Mouse (Mus musculus) MEL (cell line): ENCODE data around the gene Gm27029. TPM values are rescaled to one million over a fixed set of nuclear protein-coding genes. Genes with fewer than 3 reads are reported as not detected.
"Not testable (repeated sequence)": the region's sequence is repeated elsewhere in the genome, so short reads cannot be mapped to it uniquely, and the experiment has no call there.

Source experiments
- DNase-seq: peaks from one replicate; pipeline ENCODE4 v3.0.0; 2011; ENCODE audit warnings: low read depth, low spot score
- H3K27ac ChIP-seq: 2 replicates; pipeline ENCODE4 v1.5.1; 2012; ENCODE audit warnings: low read depth, mild to moderate bottlenecking, control low read depth, low read length, moderate library complexity; ENCODE audit not compliant: control insufficient read depth
- H3K27me3 ChIP-seq, 2 experiments: fragments of 150-350 bp in 1 of 2; sonication (generic) in 1 of 2; 2 replicates each; pipeline ENCODE4 v1.6.1; 2012; ENCODE audit warnings: low read length in 2 of 2, mild to moderate bottlenecking in 2 of 2, improper control_type of control experiment in 1 of 2, moderate library complexity in 1 of 2; ENCODE audit not compliant: insufficient read depth in 2 of 2, control insufficient read depth in 1 of 2
- H3K36me3 ChIP-seq, 2 experiments: 2 replicates each; pipeline ENCODE4 v1.6.1; 2012 to 2014; ENCODE audit warnings: low read length in 2 of 2, improper control_type of control experiment in 1 of 2, inconsistent platforms in 1 of 2, mild to moderate bottlenecking in 1 of 2; ENCODE audit not compliant: insufficient read depth in 2 of 2, control insufficient read depth in 1 of 2
- H3K4me1 ChIP-seq, 2 experiments: fragments of 150-350 bp in 1 of 2; sonication (generic) in 1 of 2; 2 replicates each; pipeline ENCODE4 v1.6.1; 2012; ENCODE audit warnings: low read length in 2 of 2, improper control_type of control experiment in 1 of 2, mild to moderate bottlenecking in 1 of 2; ENCODE audit not compliant: insufficient read depth in 2 of 2, control insufficient read depth in 1 of 2
- H3K4me3 ChIP-seq, 2 experiments: fragments of 150-350 bp in 1 of 2; sonication (generic) in 1 of 2; 2 replicates each; pipeline ENCODE4 v1.5.1; 2012; ENCODE audit warnings: low read depth in 2 of 2, low read length in 2 of 2, mild to moderate bottlenecking in 2 of 2, moderate library complexity in 2 of 2, control low read depth in 1 of 2, improper control_type of control experiment in 1 of 2; ENCODE audit not compliant: control insufficient read depth in 1 of 2, insufficient read depth in 1 of 2
- H3K79me2 ChIP-seq: 2 replicates; pipeline ENCODE4 v1.6.1; 2012; ENCODE audit warnings: mild to moderate bottlenecking, low read length, moderate library complexity; ENCODE audit not compliant: control insufficient read depth, poor library complexity, insufficient read depth
- H3K9ac ChIP-seq: 2 replicates; pipeline ENCODE4 v1.6.1; 2012; ENCODE audit warnings: low read depth, mild to moderate bottlenecking, control low read depth, low read length, moderate library complexity; ENCODE audit not compliant: control insufficient read depth, poor library complexity, severe bottlenecking
- H3K9me3 ChIP-seq: fragments of 150-350 bp; sonication (generic); replicated peaks from 2 replicates; pipeline ENCODE4 v1.6.1; 2012; ENCODE audit warnings: mild to moderate bottlenecking, low read length, improper control_type of control experiment, moderate library complexity; ENCODE audit not compliant: insufficient read depth
- CHD1 ChIP-seq: IDR thresholded peaks from 2 replicates; pipeline ENCODE4 v1.6.1; 2012; ENCODE audit warnings: low read depth, mild to moderate bottlenecking, inconsistent platforms, low read length, improper control_type of control experiment
- CTCF ChIP-seq, 3 experiments: IDR thresholded peaks in 2 of 3; conservative IDR thresholded peaks in 1 of 3; 2 replicates each; pipeline ENCODE4 v1.5.1; 2011 to 2012; ENCODE audit warnings: low read length in 3 of 3, low read depth in 2 of 3, mild to moderate bottlenecking in 2 of 3, improper control_type of control experiment in 1 of 3, inconsistent platforms in 1 of 3, mixed read lengths in 1 of 3, moderate library complexity in 1 of 3; ENCODE audit not compliant: control insufficient read depth in 1 of 3, insufficient read depth in 1 of 3, poor library complexity in 1 of 3, severe bottlenecking in 1 of 3
- EP300 ChIP-seq, 2 experiments: IDR thresholded peaks; 2 replicates each; pipeline ENCODE4 v1.6.1; 2011; ENCODE audit warnings: improper control_type of control experiment in 2 of 2, low read length in 2 of 2, low read depth in 1 of 2, mild to moderate bottlenecking in 1 of 2
- ETS1 ChIP-seq: IDR thresholded peaks from 2 replicates; pipeline ENCODE4 v1.6.1; 2012; ENCODE audit warnings: low read depth, mild to moderate bottlenecking, inconsistent platforms, low read length, improper control_type of control experiment, moderate library complexity
- GATA1 ChIP-seq: IDR thresholded peaks from 2 replicates; pipeline ENCODE4 v1.6.1; 2011; ENCODE audit warnings: low read depth, low read length, improper control_type of control experiment
- MAFK ChIP-seq: IDR thresholded peaks from 2 replicates; pipeline ENCODE4 v1.6.1; 2011; ENCODE audit warnings: low read depth, mild to moderate bottlenecking, low read length, improper control_type of control experiment, borderline replicate concordance
- MAX ChIP-seq: IDR thresholded peaks from 2 replicates; pipeline ENCODE4 v1.6.1; 2011; ENCODE audit warnings: low read length, improper control_type of control experiment
- MAZ ChIP-seq: IDR thresholded peaks from 2 replicates; pipeline ENCODE4 v1.6.1; 2012; ENCODE audit warnings: low read depth, mild to moderate bottlenecking, inconsistent platforms, low read length, improper control_type of control experiment
- MEF2A ChIP-seq: IDR thresholded peaks from 2 replicates; pipeline ENCODE4 v1.6.1; 2014; ENCODE audit warnings: low read depth, mild to moderate bottlenecking, inconsistent platforms, low read length, improper control_type of control experiment; ENCODE audit not compliant: poor library complexity, insufficient replicate concordance, severe bottlenecking; ENCODE audit errors: extremely low read depth
- MXI1 ChIP-seq: IDR thresholded peaks from 2 replicates; pipeline ENCODE4 v1.6.1; 2011; ENCODE audit warnings: mild to moderate bottlenecking, low read depth, low read length, improper control_type of control experiment
- POLR2AphosphoS2 ChIP-seq: IDR thresholded peaks from 2 replicates; pipeline ENCODE4 v1.6.1; 2011; ENCODE audit warnings: low read length, improper control_type of control experiment
- POLR2AphosphoS5 ChIP-seq: IDR thresholded peaks from 2 replicates; pipeline ENCODE4 v1.6.1; 2012; ENCODE audit warnings: low read depth, borderline replicate concordance, mild to moderate bottlenecking, inconsistent platforms, low read length, moderate library complexity, mixed read lengths
- RAD21 ChIP-seq: IDR thresholded peaks from 2 replicates; pipeline ENCODE4 v1.6.1; 2011; ENCODE audit warnings: mild to moderate bottlenecking, low read depth, low read length, improper control_type of control experiment
- SIN3A ChIP-seq: IDR thresholded peaks from 2 replicates; pipeline ENCODE4 v1.6.1; 2012; ENCODE audit warnings: low read length, improper control_type of control experiment, inconsistent platforms
- SMC3 ChIP-seq: IDR thresholded peaks from 2 replicates; pipeline ENCODE4 v1.6.1; 2011; ENCODE audit warnings: low read depth, low read length, improper control_type of control experiment
- TBP ChIP-seq: IDR thresholded peaks from 2 replicates; pipeline ENCODE4 v1.8.0; 2011; ENCODE audit warnings: low read depth, low read length, improper control_type of control experiment
- ZNF384 ChIP-seq: IDR thresholded peaks from 2 replicates; pipeline ENCODE4 v1.6.1; 2012; ENCODE audit warnings: low read depth, mild to moderate bottlenecking, inconsistent platforms, low read length, improper control_type of control experiment
- polyA plus RNA-seq, 2 experiments: library from polyadenylated mRNA; stranded (reverse) in 1 of 2; unstranded in 1 of 2; fragments of >175 nt in 1 of 2; fragments of >200 nt in 1 of 2; gene quantifications; 2 replicates each; pipeline versions ENCODE4 v1.2.1 to v1.2.4; 2012; ENCODE audit warnings: low replicate concordance in 2 of 2, low read depth in 1 of 2; ENCODE audit not compliant: insufficient read length in 2 of 2, insufficient read depth in 1 of 2, missing spikeins in 1 of 2
- total RNA-seq: library from RNA; depleted of rRNA; stranded (reverse); fragments of 300-350 nt; gene quantifications from 2 replicates; pipeline ENCODE4 v1.2.3, GENCODE M21; 2012

The Gm27029 gene
- total and polyA plus RNA-seq, 3 experiments: 4.2 to 6.8 TPM; not detected in 1

GRCm38 (mm10) chr11:101451536-101451935, 26.9 kb upstream of the Gm27029 start (continued):
- TF ChIP-seq POLR2AphosphoS5: no peak
- TF ChIP-seq MEF2A: no peak
- TF ChIP-seq MAZ: no peak
- no peak for TF ChIP-seq SMC3
- TF ChIP-seq TBP: no peak
- TF ChIP-seq CHD1: no peak
- no peak for TF ChIP-seq POLR2AphosphoS2
- no peak for TF ChIP-seq MAFK
- TF ChIP-seq GATA1: peak; percentile 38

- peak; percentile 56; the same call in 1 of the 2 replicates for TF ChIP-seq TBP
- TF ChIP-seq ETS1: no peak
- TF ChIP-seq MAFK: no peak
- TF ChIP-seq MXI1: peak; percentile 38; the same call in 1 of the 2 replicates
- no peak for TF ChIP-seq EP300 (IDR thresholded peaks at IDR 0.05; ENCODE audit: low read depth in 1 of 2, low read length in 2 of 2)
- peak; percentile 49 for TF ChIP-seq SMC3
- TF ChIP-seq MAX: 0 out of 2 replicates have a peak, but pooled peaks have one; percentile 12
- TF ChIP-seq RAD21: peak; percentile 65
- peak; percentile 41 to 74 (median 74) for TF ChIP-seq CTCF (IDR thresholded peaks at IDR 0.05 in 2 of 3, conservative IDR thresholded peaks at IDR 0.05 in 1 of 3; ENCODE audit: control insufficient read depth in 1 of 3, insufficient read depth in 1 of 3, low read depth in 2 of 3, low read length in 3 of 3, poor library complexity in 1 of 3, severe bottlenecking in 1 of 3)
- TF ChIP-seq SIN3A: peak; percentile 51; the same call in 1 of the 2 replicates
- peaks cover 17 to 29% of the 10 kb centered on the region in 2 experiments for H3K4me1 ChIP-seq
Observed at GRCm38 (mm10) chr11:101450394-101450793, 25.8 kb upstream of the Gm27029 start.

GRCm38 (mm10) chr11:101449596-101449995, 25.0 kb upstream of the Gm27029 start:
- H3K9me3 ChIP-seq, H3K27me3 ChIP-seq, DNase-seq, H3K79me2 ChIP-seq, H3K27ac ChIP-seq: not testable (repeated sequence)
- peaks cover 17 to 34% of the 10 kb centered on the region in 2 experiments for H3K4me1 ChIP-seq
- peak overlapping the region in 1 of 2 experiments; percentile 87; a peak in 2 of 4 replicates for H3K4me3 ChIP-seq
- TF ChIP-seq TBP (peak; percentile 90), ZNF384 (peak; percentile 74)
- H3K36me3 ChIP-seq: peaks cover 4 to 30% of the 10 kb centered on the region in 2 experiments
- H3K9ac ChIP-seq: peak overlapping the region; percentile 86

More at GRCm38 (mm10) chr11:101450394-101450793, 25.8 kb upstream of the Gm27029 start:
- DNase-seq: peak; percentile 87
- no peaks in the 10 kb centered on the region for H3K9me3 ChIP-seq
- H3K9ac ChIP-seq: peak overlapping the region; percentile 11; the same call in 1 of the 2 replicates
- no peaks in the 10 kb centered on the region for H3K27me3 ChIP-seq
- H3K79me2 ChIP-seq: peaks cover 1% of the 10 kb centered on the region
- H3K27ac ChIP-seq: no peak overlapping the region
- peaks cover 0 to 25% of the 10 kb centered on the region in 2 experiments; a peak in 2 of 4 replicates for H3K36me3 ChIP-seq
- H3K4me3 ChIP-seq: no peak overlapping the region
